Mouse (Mus musculus): ENCODE measurements around the gene Olfr433. TPM values are rescaled to one million over a fixed set of nuclear protein-coding genes. Genes with fewer than 3 reads are reported as not detected.

Gene Olfr433
- total RNA-seq, 2 experiments from 2014 or later = not detected

Other genes with a start within 250 kb of the Olfr433 start
- not detected for gene Ifi211, start 127.7 kb upstream of the Olfr433 start, total RNA-seq (2021)
- gene Mndal, start 98.2 kb upstream of the Olfr433 start, total RNA-seq (2021) = 10 to 100 TPM in 1 of 2 experiments, 1 to 10 TPM in 1; 8.6 to 13.0 TPM
- 1 to 10 TPM; 5.2 to 5.6 TPM for gene Ifi203, start 98.0 kb upstream of the Olfr433 start, total RNA-seq (2021)
- not detected for gene Ifi202b, start 58.0 kb upstream of the Olfr433 start, total RNA-seq (2021)
- not detected for gene Ifi205, start 8.9 kb upstream of the Olfr433 start, total RNA-seq (2021)
- not detected for gene Olfr432, start 8.5 kb downstream of the Olfr433 start, total RNA-seq (2021)
- gene Olfr430, start 25.9 kb downstream of the Olfr433 start, total RNA-seq (2021) = not detected
- gene Olfr429, start 43.6 kb downstream of the Olfr433 start, total RNA-seq (2021) = not detected
- gene Olfr427, start 56.2 kb downstream of the Olfr433 start, total RNA-seq (2021) = not detected
- gene Olfr231, start 80.5 kb downstream of the Olfr433 start, total RNA-seq (2021) = not detected
- gene Olfr424, start 90.8 kb downstream of the Olfr433 start, total RNA-seq (2021) = not detected
- not detected for gene Olfr420, start 114.9 kb downstream of the Olfr433 start, total RNA-seq (2021)
- gene Spta1, start 132.1 kb downstream of the Olfr433 start, total RNA-seq (2021) = under 1 TPM; 0.05 to 0.07 TPM
- gene Olfr419, start 211.4 kb downstream of the Olfr433 start, total RNA-seq (2021) = not detected

Data from layer of hippocampus, postnatal 36 days (tissue).